Mouse (Mus musculus) thymus, postnatal 25 days (tissue): ENCODE measurements around the gene Gm10112.
A peak's percentile ranks its signal among the peaks of the same experiment; 100 is the strongest.

ENCODE experiments used
- DNase-seq: peaks from one replicate; pipeline ENCODE4 v3.0.0; 2022

Gm10112 gene

GRCm38 (mm10) chrX:111168040-111168439, at the start of gene Gm10112:
Gene Gm10112, plus strand, starts transcription at chrX:111168340.
- DNase-seq = no peak

- DNase-seq = no peak
Measured at GRCm38 (mm10) chrX:111189574-111189973, 21.4 kb downstream of the Gm10112 start.

DNA sequence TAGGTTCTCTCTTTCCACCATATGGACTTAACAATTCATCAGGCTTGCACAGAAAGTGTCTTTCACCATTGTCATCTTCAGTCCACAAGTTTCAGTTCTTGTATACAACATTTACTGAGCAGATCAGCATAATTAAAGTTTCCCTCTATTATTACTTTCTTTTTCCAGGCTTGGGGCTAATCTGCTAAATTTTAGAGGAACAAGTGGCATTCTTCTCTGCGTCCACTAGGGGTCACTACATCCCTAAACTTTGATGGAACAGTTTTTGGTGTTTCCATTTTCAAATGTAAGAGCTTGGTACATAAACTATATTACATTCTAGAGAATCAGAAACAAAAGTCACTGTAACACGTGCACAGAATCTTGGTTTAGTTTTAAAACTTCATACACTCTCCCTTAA, 28.2 kb downstream of the Gm10112 start:
- DNase-seq = no peak

- peak; percentile 5 for DNase-seq
Measured at GRCm38 (mm10) chrX:111210225-111210624, 42.1 kb downstream of the Gm10112 start.
